Mouse (Mus musculus) 3134 (cell line): ENCODE results near the gene Plekho2.

ENCODE experiments used
- DNase-seq: peaks from one replicate; pipeline ENCODE4 v3.0.0-alpha.2; 2011; ENCODE audit warnings: low spot score; ENCODE audit not compliant: insufficient read length; ENCODE audit errors: extremely low read depth

Gene Plekho2

GRCm38 (mm10) chr9:65555001-65555405, 24.8 kb downstream of the Plekho2 start:
- no peak for DNase-seq

GRCm38 (mm10) chr9:65552711-65553110, 27.1 kb downstream of the Plekho2 start:
- no peak for DNase-seq

- DNase-seq = no peak
Measured at GRCm38 (mm10) chr9:65552141-65552540, 27.7 kb downstream of the Plekho2 start.

GRCm38 (mm10) chr9:65551035-65551434, 28.8 kb downstream of the Plekho2 start:
- peak; percentile 91 for DNase-seq

DNA sequence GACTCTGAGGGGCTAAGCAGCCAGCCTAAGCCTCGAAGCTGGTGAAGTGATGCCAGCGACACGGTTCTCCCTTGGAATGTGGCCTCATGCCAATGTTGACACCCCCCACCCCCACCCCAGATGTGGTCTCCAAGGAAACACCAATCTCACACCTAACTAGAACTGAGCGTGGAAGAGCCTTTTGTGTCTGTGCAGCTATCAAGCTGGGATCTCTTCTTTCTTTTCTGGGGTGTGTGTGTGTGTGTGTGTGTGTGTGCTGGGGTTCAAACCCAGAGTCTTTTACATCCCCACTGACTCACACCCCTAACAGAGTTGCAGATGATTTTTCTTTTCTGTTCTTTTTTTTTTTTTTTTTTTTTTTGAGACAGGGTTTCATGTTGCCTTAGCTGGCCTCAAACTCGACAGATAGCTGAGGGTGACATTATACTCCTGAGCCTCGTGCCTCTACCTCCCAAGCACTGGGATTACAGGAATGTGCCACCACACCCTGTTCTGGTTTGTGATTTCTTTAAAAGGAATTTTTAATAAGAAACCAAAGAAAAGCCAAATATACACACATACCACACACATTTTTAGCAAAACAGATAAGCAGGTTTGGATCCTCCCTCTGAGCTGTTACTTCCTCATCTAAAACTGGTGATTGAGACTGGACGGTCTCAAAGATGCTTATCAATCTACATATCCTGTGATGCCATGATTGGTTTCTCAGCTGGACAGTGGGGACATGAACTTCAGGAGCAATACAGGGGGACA, 29.6 kb downstream of the Plekho2 start:
- peak; percentile 83 for DNase-seq

DNA sequence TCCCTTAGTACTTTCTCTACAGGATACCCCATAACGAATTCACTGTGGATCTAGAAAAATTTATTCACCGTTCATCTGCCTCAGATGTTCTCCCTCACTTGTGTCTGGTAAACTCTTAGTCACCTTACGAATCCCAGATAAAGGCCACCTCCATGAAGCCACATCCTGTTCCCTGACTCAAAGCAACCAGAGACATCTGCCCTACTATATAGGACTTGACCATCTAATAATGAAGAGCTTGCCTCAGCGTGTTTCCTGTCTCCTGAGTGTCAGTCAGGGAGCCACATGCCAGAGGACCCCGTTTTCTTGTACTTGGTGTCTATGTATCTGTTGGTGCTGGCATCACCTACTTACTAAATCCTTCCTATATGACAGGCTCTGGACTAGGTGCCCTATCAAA, 30.2 kb downstream of the Plekho2 start:
- peak; percentile 50 for DNase-seq

DNA sequence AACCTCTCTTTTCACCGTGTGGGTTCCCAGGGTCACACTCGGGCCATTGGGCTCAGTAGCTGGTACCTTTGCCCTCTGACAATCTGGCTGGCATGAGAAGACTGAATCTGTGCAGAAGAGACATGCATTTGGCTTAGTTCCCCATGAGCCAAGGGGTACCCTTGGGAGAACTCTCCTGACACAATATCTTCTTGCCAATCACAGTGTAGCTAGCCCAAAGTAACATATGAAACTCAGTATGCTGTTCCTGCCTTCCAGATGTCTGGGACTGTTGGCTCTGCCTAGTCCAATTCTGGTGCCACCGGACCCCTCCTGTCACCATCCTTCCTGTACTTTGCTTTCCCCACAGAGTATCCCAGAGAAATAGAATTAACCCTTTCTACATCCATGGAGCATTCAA, 30.7 kb downstream of the Plekho2 start:
- DNase-seq = no peak

GRCm38 (mm10) chr9:65548311-65548710, 31.5 kb downstream of the Plekho2 start:
- no peak for DNase-seq

GRCm38 (mm10) chr9:65547844-65548243, 32.0 kb downstream of the Plekho2 start:
- DNase-seq = no peak

DNA sequence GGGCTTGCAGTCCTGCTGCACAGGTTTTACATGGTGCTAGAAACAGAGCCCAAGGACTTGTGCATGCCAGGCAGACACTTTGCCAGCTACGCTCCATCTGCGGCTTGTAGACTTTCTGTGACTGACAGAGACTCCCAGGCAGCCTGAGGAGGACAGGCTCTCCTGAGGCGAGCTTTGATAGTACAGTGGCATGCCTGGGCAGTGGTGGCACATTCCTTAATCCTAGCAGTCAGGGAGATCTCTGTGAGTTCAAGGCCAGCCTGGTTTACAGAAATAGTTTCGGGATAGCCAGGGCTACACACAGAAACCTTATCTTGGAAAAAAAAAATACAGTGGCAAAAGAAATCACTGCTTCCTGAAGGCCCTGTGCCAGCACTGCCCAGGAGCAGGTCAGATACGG, 32.7 kb downstream of the Plekho2 start:
- no peak for DNase-seq

DNA sequence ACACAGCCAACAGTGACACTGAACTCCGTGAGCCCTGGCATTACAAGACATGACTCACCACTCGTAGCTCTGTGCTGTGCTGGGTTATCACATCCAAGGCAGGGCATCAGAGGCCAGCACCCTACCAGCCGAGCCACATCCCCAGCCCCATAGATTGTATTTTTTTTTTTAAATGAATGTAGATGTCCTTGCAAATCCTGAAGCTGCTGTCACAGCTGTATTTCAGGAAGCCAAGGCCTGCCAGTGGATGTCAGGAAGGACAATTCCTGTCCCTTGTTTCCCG, 33.5 kb downstream of the Plekho2 start:
- peak; percentile 61 for DNase-seq

- DNase-seq = peak; percentile 54
Measured at GRCm38 (mm10) chr9:65545635-65546412, 34.0 kb downstream of the Plekho2 start.

DNA sequence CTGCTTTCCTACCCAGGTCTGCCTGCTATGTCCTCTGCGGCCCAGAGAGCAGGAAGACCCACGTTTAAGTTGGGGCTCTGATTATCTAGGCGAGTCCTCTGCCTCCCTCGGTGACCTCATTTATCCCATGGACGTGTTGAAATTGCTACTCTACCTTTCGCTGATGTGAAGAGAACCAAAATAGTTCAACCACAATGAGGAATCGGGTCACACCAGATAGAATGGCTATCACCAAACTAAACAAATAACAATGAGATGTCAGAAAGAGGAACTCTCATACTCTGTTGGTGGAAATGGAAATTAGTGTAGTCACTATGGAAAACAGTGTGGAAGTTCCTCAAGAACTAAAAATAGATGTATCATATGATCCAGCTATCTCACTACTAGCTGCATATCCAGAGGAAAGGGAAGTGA, 37.7 kb downstream of the Plekho2 start:
- DNase-seq = no peak

- peak; percentile 91 for DNase-seq
Measured at GRCm38 (mm10) chr9:65541126-65542068, 38.4 kb downstream of the Plekho2 start.

GRCm38 (mm10) chr9:65539697-65540096, 40.1 kb downstream of the Plekho2 start:
- DNase-seq = no peak

DNA sequence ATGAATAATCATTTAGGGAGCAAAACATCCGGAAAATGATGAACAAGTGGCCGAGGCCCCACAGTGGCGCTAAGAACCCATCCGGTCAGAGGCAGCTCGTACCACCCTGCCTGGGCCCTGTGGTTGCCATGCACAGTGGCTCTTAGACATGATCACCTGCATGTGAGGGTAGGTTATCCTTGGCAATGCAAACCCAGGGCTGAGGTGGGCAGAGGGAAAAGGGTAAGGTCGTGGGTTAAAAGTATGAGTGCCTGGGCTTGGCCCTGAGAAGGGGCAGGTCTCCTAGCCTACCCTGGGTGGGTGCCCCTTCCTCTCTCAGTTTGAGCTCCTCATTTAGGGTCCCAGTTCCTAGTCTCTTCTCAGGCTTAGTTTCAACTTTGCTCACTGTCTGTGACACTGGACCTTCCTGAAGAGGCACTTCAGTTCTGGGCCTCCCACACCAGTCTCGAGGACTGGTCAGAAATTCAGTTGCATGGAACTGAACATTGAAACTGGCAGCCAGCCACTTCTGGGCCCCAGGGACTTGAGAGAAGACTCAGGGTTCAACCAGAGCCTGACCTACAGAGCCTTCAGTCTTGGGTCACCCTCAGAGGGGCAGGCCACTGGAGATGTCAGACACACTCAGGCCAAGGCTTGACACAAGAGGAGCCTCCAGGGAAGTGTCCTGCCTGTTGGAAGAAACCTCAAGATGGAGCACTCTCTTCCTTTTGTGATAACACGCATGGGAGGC, 41.8 kb downstream of the Plekho2 start:
- DNase-seq = no peak

DNA sequence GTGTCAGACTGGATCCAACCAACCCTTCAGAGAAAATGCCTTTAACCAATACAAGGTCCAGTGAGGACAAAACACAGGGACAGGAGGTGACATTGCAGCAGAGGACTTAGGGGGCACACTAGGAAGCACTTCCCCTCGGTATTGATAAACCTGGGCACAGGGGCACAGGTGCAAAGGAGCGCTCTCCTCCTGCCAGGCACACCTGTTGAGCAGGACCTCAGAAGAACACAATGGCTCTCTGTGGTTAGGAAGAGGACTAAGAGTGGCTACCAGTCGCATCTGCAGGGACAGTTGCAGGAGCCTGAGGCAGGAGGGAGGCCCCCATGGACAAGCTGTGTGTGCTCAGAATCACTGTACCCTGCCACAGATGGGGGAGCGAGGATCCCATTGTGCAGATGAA, 43.3 kb downstream of the Plekho2 start:
- no peak for DNase-seq

DNA sequence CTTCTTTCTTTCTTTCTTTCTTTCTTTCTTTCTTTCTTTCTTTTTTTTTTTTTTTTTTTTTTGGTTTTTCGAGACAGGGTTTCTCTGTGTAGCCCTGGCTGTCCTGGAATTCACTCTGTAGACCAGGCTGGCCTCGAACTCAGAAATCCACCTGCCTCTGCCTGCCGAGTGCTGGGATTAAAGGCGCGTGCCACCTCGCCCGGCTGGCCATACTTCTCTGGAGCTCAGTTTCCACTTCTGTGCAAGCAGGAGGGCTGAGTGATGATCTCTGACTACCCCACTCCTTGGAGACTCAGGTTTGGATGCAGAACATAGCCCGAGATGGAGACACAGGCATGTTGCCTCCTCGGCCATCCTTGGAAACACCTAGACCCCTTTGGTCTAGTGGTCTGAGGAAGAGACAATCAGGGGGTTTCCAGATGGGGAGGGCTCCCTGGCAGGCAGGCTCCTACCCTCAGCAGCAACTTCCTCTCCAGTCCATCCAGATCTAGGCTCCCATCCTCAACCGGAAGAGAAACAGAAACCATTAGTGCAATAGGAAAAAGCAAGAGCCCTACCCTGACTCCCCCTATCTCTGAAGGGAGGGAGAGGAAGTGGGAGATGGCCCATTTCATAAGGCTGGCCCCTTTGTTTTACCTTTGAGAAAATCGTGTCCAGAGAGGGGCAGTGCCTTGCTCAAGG, 43.9 kb downstream of the Plekho2 start:
- DNase-seq = no peak

DNA sequence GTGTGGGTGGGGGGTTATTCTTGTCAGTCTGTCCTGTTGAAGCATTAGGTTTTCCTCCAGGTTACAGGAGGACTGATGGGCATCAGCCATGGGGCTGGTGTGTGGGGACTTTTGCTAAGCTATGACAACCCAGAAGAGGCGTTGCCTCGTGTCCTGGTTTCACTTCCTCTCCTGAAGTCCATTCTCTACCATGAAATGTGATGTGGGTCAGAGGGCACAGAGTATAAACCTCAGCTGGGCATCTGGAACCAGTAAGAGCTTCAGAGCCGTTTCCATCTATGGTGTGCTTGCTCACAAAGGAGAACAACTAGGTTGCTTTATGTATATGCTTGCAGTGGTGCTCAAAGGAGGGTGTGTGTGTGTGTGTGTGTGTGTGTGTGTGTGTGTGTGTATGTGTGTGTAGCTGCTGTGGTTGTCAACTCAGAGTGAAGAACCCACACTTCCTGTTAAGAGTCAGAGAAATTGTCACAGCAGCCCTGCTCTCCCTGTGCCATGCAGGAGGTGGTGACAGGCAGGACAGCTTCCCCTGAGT, 44.6 kb downstream of the Plekho2 start:
- DNase-seq = no peak

- no peak for DNase-seq
Measured at GRCm38 (mm10) chr9:65534111-65534510, 45.7 kb downstream of the Plekho2 start.
